Mouse (Mus musculus) midbrain, embryonic 12.5 days (tissue): ENCODE measurements around the gene Prr23a2. TPM values are rescaled to one million over a fixed set of nuclear protein-coding genes. Genes with fewer than 3 reads are reported as not detected.
"Not testable (repeated sequence)": the region's sequence is repeated elsewhere in the genome, so short reads cannot be mapped to it uniquely, and the experiment has no call there.

Source experiments
- ATAC-seq: fragments of 200-750 bp; cut with Nextera tagmentation; 2 replicates; pipeline ENCODE4 v1.8.0; 2017; ENCODE audit warnings: low read depth, moderate TSS enrichment, moderate library complexity; ENCODE audit not compliant: low FRiP score
- H3K27ac ChIP-seq: fragments of 300-500 bp; sonication (generic); replicated peaks from 2 replicates; pipeline ENCODE4 v1.5.1; 2016; ENCODE audit warnings: mild to moderate bottlenecking
- H3K27me3 ChIP-seq: fragments of 300-500 bp; sonication (generic); 2 replicates; pipeline ENCODE4 v1.6.1; 2016; ENCODE audit warnings: mild to moderate bottlenecking
- H3K36me3 ChIP-seq: fragments of 300-500 bp; sonication (generic); 2 replicates; pipeline ENCODE4 v1.6.1; 2016
- H3K4me1 ChIP-seq: fragments of 300-500 bp; sonication (generic); 2 replicates; pipeline ENCODE4 v1.6.1; 2016
- H3K4me2 ChIP-seq: fragments of 300-500 bp; sonication (generic); replicated peaks from 2 replicates; pipeline ENCODE4 v1.6.1; 2016; ENCODE audit warnings: mild to moderate bottlenecking, moderate library complexity
- H3K4me3 ChIP-seq: fragments of 300-500 bp; sonication (generic); 2 replicates; pipeline ENCODE4 v1.5.1; 2016; ENCODE audit warnings: mild to moderate bottlenecking
- H3K9ac ChIP-seq: fragments of 300-500 bp; sonication (generic); replicated peaks from 2 replicates; pipeline ENCODE4 v1.6.1; 2016; ENCODE audit warnings: mild to moderate bottlenecking, moderate library complexity
- H3K9me3 ChIP-seq: fragments of 300-500 bp; sonication (generic); 2 replicates; pipeline ENCODE4 v1.6.1; 2016; ENCODE audit warnings: mild to moderate bottlenecking
- whole genome bisulfite sequencing: fragments of 180-500 bp; shearing (Covaris S2); methylation state at CpG from one replicate; pipeline ENCODE4 v1.1.7; 2016; 5-methylcytosine and 5-hydroxymethylcytosine counted together
- polyA plus RNA-seq: library from polyadenylated mRNA; unstranded; fragments of >200 nt; fragmentation: Nextera tagmentation; extraction: Ambion mirVana; gene quantifications from 2 replicates; pipeline ENCODE4 v1.2.1, GENCODE M21; 2016

The Prr23a2 gene
- not detected in 2 replicates for polyA plus RNA-seq

DNA sequence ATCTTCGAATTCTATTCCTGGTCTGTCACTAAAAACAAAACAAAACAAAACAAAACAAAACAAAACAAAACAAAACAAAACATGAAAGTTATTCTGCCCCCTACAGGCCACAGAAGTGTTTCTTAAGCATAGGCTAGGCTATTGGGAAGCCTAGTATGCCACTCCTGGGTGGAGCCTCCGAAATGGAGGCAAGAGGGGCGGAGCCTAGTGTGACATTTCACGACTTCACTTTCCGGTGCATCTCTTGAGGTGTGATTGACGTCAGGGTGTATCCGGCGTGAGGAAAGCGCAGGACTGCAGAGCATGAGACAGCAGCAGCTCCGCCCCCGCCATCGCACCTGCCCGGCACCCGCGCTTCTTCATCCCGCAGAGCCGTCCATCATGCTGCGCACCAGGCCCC, at the start of gene Prr23a2:
Prr23a2 (plus strand) TSS at position 285 of the 400 bp plus-strand sequence.
- no peak within 1 kb of the TSS for H3K4me3 ChIP-seq
- H3K27ac ChIP-seq = no peak within 1 kb of the TSS
- no peaks in the 10 kb centered on the region for H3K36me3 ChIP-seq
- H3K4me2 ChIP-seq = no peak within 1 kb of the TSS
- 79% methylated on average over 18 of the region's 18 CpGs for WGBS
- no peaks in the 10 kb centered on the region for H3K4me1 ChIP-seq
- no peak for ATAC-seq
- H3K9me3 ChIP-seq = no peaks in the 10 kb centered on the region
- no peaks in the 10 kb centered on the region for H3K27me3 ChIP-seq
- H3K9ac ChIP-seq = no peak within 1 kb of the TSS

DNA sequence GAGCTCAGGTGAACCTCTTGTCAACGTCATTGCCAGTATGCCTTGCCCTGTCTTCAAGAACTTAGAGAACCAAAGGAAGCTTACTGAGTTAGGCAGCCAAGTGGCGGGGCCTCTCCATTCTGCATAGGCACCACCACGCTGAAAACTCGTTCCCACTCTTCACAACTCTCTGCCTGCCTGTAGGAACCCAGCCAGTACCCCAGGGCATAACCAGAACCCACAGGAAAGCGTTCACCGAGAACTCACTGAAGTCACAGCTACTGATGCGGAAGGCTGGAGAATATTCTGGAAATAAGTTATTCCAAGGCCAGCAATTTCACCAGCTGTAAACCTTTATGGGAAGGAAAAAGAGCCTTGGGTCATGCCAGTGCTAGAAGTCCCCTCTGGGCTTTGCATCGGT, 48.7 kb upstream of the Prr23a2 start:
- Histone ChIP-seq H3K4me3 (no peak overlapping the region), H3K27ac (no peak overlapping the region), H3K4me2 (no peak overlapping the region), H3K36me3 (no peaks in the 10 kb centered on the region), H3K9me3 (no peaks in the 10 kb centered on the region), H3K9ac (no peak overlapping the region), H3K27me3 (peaks cover under 1% of the 10 kb centered on the region), H3K4me1 (peaks cover 5% of the 10 kb centered on the region)
- 90% methylated on average over 8 of the region's 8 CpGs for WGBS
- ATAC-seq = no peak

DNA sequence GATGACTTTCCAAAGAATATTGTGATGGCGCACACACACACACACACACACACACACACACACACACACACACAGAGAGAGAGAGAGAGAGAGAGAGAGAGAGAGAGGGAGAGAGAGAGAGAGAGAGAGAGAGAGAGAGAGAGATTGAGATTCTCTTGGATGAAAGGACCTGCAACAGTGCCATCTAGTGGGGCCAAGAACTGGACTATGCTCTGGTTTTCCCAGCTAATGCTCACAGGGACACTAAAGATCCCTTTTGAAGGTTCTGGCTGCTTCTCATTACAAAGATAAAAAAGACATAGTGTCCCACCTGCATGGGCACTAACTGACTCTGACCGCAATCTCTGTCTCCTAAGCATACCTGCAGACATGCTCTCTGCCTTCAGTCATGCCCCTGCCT, 46.8 kb upstream of the Prr23a2 start:
- H3K27me3 ChIP-seq, H3K4me3 ChIP-seq, H3K4me2 ChIP-seq, H3K27ac ChIP-seq, ATAC-seq, H3K4me1 ChIP-seq, H3K9ac ChIP-seq, H3K36me3 ChIP-seq, H3K9me3 ChIP-seq: not testable (repeated sequence)
- 62% methylated on average over 2 of the region's 2 CpGs for WGBS

DNA sequence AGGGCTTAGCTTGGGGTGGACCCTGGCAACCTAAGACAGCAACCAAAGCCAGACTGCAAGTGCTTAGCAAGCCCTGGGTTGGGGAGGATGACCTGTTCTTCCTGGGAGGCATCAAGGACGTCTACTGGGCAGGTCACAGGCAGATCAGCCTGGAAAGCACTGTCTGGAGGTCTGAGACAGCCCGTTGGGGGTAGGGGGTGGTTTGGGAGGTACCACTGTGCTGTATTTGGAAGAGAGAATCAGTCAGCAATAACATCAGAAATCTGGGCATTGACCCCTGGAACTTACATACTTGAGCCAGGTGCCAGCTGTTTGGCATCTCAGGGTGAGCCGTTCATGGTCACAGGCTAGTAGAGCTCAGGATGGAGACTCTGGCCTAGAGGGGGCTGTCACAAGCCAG, 40.2 kb upstream of the Prr23a2 start:
- Histone ChIP-seq H3K4me1 (no peaks in the 10 kb centered on the region), H3K27me3 (no peaks in the 10 kb centered on the region), H3K36me3 (no peaks in the 10 kb centered on the region), H3K27ac (no peak overlapping the region), H3K4me2 (no peak overlapping the region), H3K4me3 (no peak overlapping the region), H3K9ac (no peak overlapping the region), H3K9me3 (no peaks in the 10 kb centered on the region)
- WGBS = 88% methylated on average over 3 of the region's 3 CpGs
- no peak for ATAC-seq

DNA sequence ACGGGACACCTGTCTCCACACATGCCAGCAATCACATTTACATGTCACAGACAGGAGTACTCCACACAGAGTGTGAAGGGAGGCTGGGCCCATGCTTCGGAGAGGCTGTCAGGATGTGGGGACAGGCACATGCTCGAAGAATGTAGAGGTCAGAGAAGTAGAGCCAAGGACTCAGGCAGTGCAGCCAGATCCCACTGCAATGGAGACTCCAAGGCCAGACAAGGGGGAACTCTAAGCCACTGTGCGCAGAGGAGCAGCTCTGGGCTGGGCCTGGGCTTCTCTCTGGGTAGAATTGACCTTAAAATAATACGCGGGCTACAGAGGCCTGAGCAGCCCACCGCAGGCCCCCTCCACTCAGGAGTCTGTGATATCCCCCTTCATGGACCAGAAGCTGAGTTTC, 38.7 kb upstream of the Prr23a2 start:
- no peaks in the 10 kb centered on the region for H3K36me3 ChIP-seq
- no peaks in the 10 kb centered on the region for H3K9me3 ChIP-seq
- no peaks in the 10 kb centered on the region for H3K27me3 ChIP-seq
- no peak for ATAC-seq
- H3K4me1 ChIP-seq = no peaks in the 10 kb centered on the region
- no peak overlapping the region for H3K9ac ChIP-seq
- H3K4me2 ChIP-seq = no peak overlapping the region
- no peak overlapping the region for H3K27ac ChIP-seq
- no peak overlapping the region for H3K4me3 ChIP-seq
- 90% methylated on average over 7 of the region's 7 CpGs for WGBS

DNA sequence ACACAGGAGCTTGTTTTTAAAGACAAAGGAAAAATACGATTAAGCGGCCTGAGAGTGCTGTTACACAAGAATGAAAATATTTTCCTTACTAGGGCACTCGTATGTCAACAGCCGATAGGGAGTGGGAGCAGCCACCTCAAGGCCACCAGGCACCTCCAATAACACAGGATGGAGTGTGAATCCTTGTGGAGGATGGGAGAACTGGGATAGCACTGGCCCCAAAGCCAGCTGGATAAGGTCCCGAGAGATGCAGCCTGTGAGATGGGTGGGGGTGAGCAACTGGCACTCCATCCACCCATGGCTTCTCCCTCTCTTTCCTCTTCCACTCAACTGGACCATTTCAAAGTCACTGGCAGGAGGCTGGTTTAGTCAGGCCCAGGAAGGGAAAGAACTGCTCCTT, 37.3 kb upstream of the Prr23a2 start:
- Histone ChIP-seq H3K4me3 (no peak overlapping the region), H3K4me2 (no peak overlapping the region), H3K27me3 (no peaks in the 10 kb centered on the region), H3K27ac (no peak overlapping the region), H3K9me3 (no peaks in the 10 kb centered on the region), H3K36me3 (no peaks in the 10 kb centered on the region), H3K9ac (no peak overlapping the region), H3K4me1 (no peaks in the 10 kb centered on the region)
- no peak for ATAC-seq
- 76% methylated on average over 5 of the region's 5 CpGs for WGBS

DNA sequence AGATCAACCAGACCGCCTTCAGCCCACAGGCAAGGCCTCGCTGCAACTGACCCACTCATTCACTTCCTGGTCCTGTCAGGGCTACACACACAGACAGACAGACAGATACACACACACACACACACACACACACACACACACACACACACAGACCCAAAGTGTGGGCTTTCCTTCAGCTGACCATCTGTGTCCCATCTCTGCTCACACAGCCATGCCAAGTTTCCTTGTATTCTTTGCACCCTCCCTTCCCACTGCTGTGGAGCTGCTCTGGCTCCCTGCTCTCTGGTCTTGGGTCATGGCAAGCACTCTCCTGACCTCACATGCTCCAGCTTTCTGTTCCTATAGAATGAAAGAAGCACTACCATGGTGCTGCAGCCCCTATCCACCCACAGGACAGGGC, 36.8 kb upstream of the Prr23a2 start:
- Histone ChIP-seq H3K27ac (no peak overlapping the region), H3K4me3 (no peak overlapping the region), H3K27me3 (no peaks in the 10 kb centered on the region), H3K9ac (no peak overlapping the region), H3K4me1 (no peaks in the 10 kb centered on the region), H3K9me3 (no peaks in the 10 kb centered on the region), H3K36me3 (no peaks in the 10 kb centered on the region), H3K4me2 (no peak overlapping the region)
- 97% methylated on average over 2 of the region's 2 CpGs for whole genome bisulfite sequencing
- no peak for ATAC-seq

DNA sequence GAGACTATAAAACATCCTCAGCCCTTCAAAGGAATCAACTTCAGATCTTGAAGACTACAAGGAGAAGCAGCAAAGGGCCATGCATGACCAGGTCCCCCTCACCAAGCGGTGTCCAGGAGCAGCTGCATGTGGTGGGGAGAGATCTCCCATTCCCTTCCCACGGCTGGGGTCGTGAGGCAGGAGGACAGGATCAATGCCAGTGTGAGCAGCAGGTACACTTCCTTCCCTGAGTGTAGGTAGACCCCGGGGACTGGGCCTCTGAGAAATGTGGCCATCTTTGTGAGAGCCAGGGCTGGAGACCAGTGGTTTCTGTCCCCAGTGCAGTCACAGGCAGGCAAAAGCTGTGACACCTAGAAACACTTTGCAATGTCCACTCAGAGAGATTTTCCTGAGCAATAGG, 35.8 kb upstream of the Prr23a2 start:
- Histone ChIP-seq H3K36me3 (no peaks in the 10 kb centered on the region), H3K27ac (no peak overlapping the region), H3K9ac (no peak overlapping the region), H3K4me3 (no peak overlapping the region), H3K27me3 (no peaks in the 10 kb centered on the region), H3K9me3 (no peaks in the 10 kb centered on the region), H3K4me2 (no peak overlapping the region), H3K4me1 (no peaks in the 10 kb centered on the region)
- no peak for ATAC-seq
- 89% methylated on average over 4 of the region's 4 CpGs for WGBS

DNA sequence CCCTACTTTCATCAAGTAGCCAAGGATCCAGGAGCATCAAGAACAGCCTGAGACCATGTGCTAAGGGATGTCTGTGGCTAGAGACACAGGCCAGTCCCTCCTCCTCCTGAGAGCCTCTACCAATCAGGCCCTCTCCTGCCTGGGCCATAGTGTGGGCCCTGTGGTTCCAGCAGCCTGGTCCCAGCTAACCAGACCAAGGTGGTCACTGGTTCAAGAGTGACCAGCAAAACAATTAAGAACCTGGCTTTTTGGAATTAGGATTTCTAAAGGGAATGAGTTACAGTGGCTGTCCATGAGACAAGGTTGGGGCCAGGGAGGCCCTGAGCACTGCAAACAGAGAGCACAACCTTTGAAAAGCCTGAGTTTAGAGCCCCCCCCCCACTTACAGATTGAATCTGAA, 35.2 kb upstream of the Prr23a2 start:
- no peak overlapping the region for H3K4me2 ChIP-seq
- H3K36me3 ChIP-seq = no peaks in the 10 kb centered on the region
- H3K27me3 ChIP-seq = no peaks in the 10 kb centered on the region
- ATAC-seq = no peak
- H3K4me3 ChIP-seq = no peak overlapping the region
- H3K27ac ChIP-seq = no peak overlapping the region
- no peaks in the 10 kb centered on the region for H3K4me1 ChIP-seq
- no peak overlapping the region for H3K9ac ChIP-seq
- H3K9me3 ChIP-seq = no peaks in the 10 kb centered on the region

DNA sequence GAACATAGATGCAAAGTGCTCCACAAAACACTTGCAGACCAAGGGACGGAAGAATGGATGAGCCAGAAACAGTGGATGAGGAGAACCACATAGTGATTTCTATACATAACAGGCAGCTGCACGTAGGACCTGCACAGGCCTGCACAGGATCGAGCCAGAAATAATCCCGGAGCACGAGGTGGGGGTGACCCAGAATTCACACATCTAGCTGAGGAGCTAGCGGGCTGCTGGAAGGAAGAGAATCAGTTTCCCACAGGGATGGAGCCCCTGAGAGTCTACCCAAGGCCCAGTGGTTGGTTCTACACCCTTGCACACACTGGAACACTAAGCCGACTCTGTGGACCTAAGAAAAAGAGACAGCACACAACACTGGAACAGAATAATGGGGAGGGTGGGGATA, 32.5 kb upstream of the Prr23a2 start:
- Histone ChIP-seq H3K36me3 (no peaks in the 10 kb centered on the region), H3K9me3 (no peaks in the 10 kb centered on the region), H3K4me3 (no peak overlapping the region), H3K9ac (no peak overlapping the region), H3K27me3 (no peaks in the 10 kb centered on the region), H3K27ac (no peak overlapping the region), H3K4me2 (no peak overlapping the region), H3K4me1 (no peaks in the 10 kb centered on the region)
- ATAC-seq = no peak
- WGBS = 93% methylated on average over 7 of the region's 7 CpGs

DNA sequence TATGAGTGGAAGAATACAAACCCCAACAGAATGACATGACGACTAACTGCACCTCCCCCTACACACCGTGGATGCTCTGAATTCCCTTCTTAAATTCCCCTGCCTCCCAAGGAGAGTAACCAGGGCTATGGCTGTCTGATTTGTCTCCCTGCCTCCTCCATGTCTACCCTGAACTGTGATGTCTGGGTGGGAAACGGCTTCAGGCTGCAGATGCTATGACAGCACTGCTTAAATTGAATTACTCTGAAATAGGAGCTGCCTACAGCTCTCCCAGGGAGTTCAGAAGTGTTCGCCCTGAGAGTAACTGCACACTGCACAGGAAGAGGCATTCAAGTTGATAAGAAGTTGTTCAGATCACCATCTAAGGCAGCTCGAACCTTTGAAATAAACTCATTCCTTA, 26.8 kb upstream of the Prr23a2 start:
- ATAC-seq = no peak
- H3K36me3 ChIP-seq = no peaks in the 10 kb centered on the region
- no peak overlapping the region for H3K9ac ChIP-seq
- no peak overlapping the region for H3K4me3 ChIP-seq
- WGBS = 71% methylated on average over 5 of the region's 5 CpGs
- H3K4me1 ChIP-seq = no peaks in the 10 kb centered on the region
- no peaks in the 10 kb centered on the region for H3K9me3 ChIP-seq
- H3K27me3 ChIP-seq = no peaks in the 10 kb centered on the region
- no peak overlapping the region for H3K27ac ChIP-seq
- no peak overlapping the region for H3K4me2 ChIP-seq

DNA sequence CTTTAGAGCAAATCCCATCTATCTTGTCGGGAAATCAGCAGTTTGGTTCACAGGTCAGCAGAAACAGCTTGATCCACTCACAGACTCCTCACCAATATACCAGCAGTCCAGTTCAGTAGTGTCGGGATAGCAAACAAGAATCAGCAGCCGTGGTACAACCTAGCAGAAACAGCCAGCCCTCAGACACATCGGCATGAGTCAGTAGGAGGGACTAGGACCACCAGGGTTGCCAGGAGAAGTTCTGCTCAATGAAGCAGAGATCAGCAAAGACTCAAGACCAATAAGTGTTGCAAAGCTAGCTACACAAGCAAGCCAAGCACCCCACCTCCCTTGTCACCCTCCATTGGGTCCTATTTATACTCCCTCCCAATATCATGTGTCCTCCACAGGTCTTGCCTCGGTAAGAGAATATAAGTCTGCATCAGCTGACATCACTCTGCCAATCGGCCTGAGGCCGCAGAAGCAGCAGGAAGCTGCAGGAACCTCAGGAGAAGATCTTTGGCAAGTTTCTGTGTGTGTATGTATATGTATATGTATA, 18.7 kb upstream of the Prr23a2 start:
- WGBS = 82% methylated on average over 7 of the region's 7 CpGs
- H3K4me2 ChIP-seq = no peak overlapping the region
- peaks cover 4% of the 10 kb centered on the region for H3K9me3 ChIP-seq
- ATAC-seq = no peak
- no peaks in the 10 kb centered on the region for H3K36me3 ChIP-seq
- H3K27me3 ChIP-seq = no peaks in the 10 kb centered on the region
- H3K9ac ChIP-seq = no peak overlapping the region
- H3K4me3 ChIP-seq = no peak overlapping the region
- peaks cover 5% of the 10 kb centered on the region; the same call in 1 of the 2 replicates for H3K4me1 ChIP-seq
- H3K27ac ChIP-seq = no peak overlapping the region

DNA sequence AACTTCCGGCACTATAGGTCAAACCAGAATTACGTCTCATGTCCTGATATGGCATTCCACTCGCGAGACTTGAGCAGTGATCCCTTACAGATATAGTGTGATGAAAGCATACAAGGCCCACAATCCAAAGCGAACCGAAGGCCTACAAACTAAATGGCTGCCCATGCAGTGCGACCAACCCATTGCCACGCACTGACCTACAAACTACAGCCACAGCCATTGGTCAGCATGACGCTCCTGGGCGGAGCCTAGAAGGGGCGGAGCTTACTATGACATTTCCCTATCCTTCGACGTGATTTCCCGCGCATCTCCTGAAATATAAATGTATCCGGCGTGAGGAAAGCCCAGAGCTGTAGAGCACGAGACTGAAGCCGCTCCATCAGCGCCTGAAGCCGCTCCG, 14.2 kb upstream of the Prr23a2 start, which contains the start of gene Prr23a1:
Prr23a1 (plus strand) TSS at position 387 of the 400 bp plus-strand sequence.
- H3K4me3 ChIP-seq = peak within 1 kb of the TSS; percentile 15
- H3K36me3 ChIP-seq = no peaks in the 10 kb centered on the region
- H3K27me3 ChIP-seq = no peaks in the 10 kb centered on the region
- WGBS = 58% methylated on average over 22 of the region's 22 CpGs
- H3K9me3 ChIP-seq = peaks cover 4% of the 10 kb centered on the region
- no peak within 1 kb of the TSS for H3K9ac ChIP-seq
- H3K27ac ChIP-seq = no peak within 1 kb of the TSS
- no peaks in the 10 kb centered on the region for H3K4me1 ChIP-seq
- H3K4me2 ChIP-seq = peak within 1 kb of the TSS; percentile 31
- ATAC-seq = no peak
